Mouse (Mus musculus) urinary bladder, postnatal 25 days (tissue): Measurements from ENCODE around the gene Stk11ip.

ENCODE experiments used
- DNase-seq: peaks from one replicate; pipeline ENCODE4 v3.0.0; 2022; ENCODE audit warnings: low spot score

Gene Stk11ip

GRCm38 (mm10) chr1:75570403-75570802 lies 49.1 kb downstream of the Stk11ip start:
- DNase-seq = no peak

- no peak for DNase-seq
Observed at GRCm38 (mm10) chr1:75572776-75573175, 51.4 kb downstream of the Stk11ip start.

GRCm38 (mm10) chr1:75573715-75574114 lies 52.4 kb downstream of the Stk11ip start:
- no peak for DNase-seq

GRCm38 (mm10) chr1:75574476-75575310 lies 53.4 kb downstream of the Stk11ip start:
- DNase-seq = no peak

GRCm38 (mm10) chr1:75581936-75582624 lies 60.8 kb downstream of the Stk11ip start:
- DNase-seq = no peak

GRCm38 (mm10) chr1:75582625-75582956 lies 61.3 kb downstream of the Stk11ip start:
- DNase-seq = no peak

- DNase-seq = no peak
Observed at GRCm38 (mm10) chr1:75583034-75583433, 61.7 kb downstream of the Stk11ip start.

- no peak for DNase-seq
Observed at GRCm38 (mm10) chr1:75586791-75587190, 65.5 kb downstream of the Stk11ip start.
